ENCODE assay signal across 14 mouse cellular contexts in the genomic region with DNA sequence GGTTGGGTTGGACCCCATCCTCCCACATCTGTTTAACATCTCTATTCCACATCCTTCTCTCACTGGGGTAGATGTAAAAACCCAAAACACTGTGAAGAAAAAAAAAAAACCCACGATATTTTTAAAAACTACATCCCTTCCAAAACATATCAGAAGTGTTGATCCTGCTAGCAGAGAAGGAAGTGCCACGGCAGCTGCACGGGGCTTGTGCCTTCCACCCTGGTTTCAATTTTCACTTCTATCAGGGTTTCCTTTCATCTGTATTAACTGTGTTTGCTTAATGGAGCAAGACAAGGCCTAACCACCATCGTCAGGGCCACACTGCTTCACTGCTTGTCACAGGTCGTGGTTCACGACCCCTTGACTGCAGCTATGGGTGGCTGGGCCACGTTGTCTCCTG. TPM values are rescaled to one million over a fixed set of nuclear protein-coding genes. Genes with fewer than 3 reads are reported as not detected.
DNase-seq lines count a peak whose midpoint lies in the region; ATAC-seq and TF ChIP-seq lines count a peak whose summit lies in the region.
"Had no signal": no experiment of that assay in that cellular context is flagged by ENCODE, and none has a peak within 500 bp of the region (broad histone marks: within the 10 kb centered on the region; RNA-seq: fewer than 3 reads in every experiment).

No protein-coding gene starts in this region.

- peak; percentile 79 for DNase-seq in kidney, postnatal 0 days (ENCODE audit: low spot score)
- DNase-seq in kidney, adult 18-20 months = no peak
- peak; percentile 93 for DNase-seq in CH12.LX (ENCODE audit: extremely low read depth)
- DNase-seq in induced T-regulatory cell, adult 2 months (ENCODE audit: low read depth) = peak; percentile 84
- DNase-seq in spleen, postnatal 36 days (ENCODE audit: low spot score in 2 of 2) = peak; percentile 72 to 78
- no peak for DNase-seq in left cerebral cortex, postnatal 14 days (ENCODE audit: low spot score in 2 of 2)
- no peak for DNase-seq in layer of hippocampus, postnatal 36 days
- DNase-seq in testis, postnatal 14 days (ENCODE audit: low spot score) = no peak
- DNase-seq: cerebellum, postnatal 36 days; gastrocnemius, postnatal 36 days; heart, postnatal 4 days; lung, postnatal 10 days; right cerebral cortex, postnatal 25 days had no signal

- H3K4me2 ChIP-seq in kidney, postnatal 0 days (ENCODE audit: low read length) = no peak overlapping the region; the same call in 1 of the 2 replicates
- peak overlapping the region; percentile 53 for H3K4me2 ChIP-seq in CH12.LX (ENCODE audit: insufficient read depth, low read depth, poor library complexity, severe bottlenecking)
- H3K4me2 ChIP-seq: limb, embryonic 15.5 days had no signal

- H3K27ac ChIP-seq in kidney, postnatal 0 days = 0 out of 2 replicates have a peak overlapping the region, but pooled peaks have one; percentile 6
- peak overlapping the region; percentile 95 for H3K27ac ChIP-seq in CH12.LX (ENCODE audit: insufficient read depth, low read depth)
- H3K27ac ChIP-seq: limb, embryonic 15.5 days had no signal

- no peak overlapping the region for H3K9ac ChIP-seq in kidney, postnatal 0 days (ENCODE audit: low read depth, low read length)
- peak overlapping the region; percentile 51 for H3K9ac ChIP-seq in CH12.LX (ENCODE audit: insufficient read depth, low read depth)
- H3K9ac ChIP-seq: limb, embryonic 15.5 days had no signal

- WGBS in kidney, postnatal 0 days = 6% methylated on average over 7 of the region's 7 CpGs

- TF ChIP-seq RAD21 in CH12.LX (IDR thresholded peaks at IDR 0.05; ENCODE audit: low read depth, low read length) = no peak; the same call in none of the 2 replicates

- H3K79me2 ChIP-seq in CH12.LX (replicated peaks; ENCODE audit: control insufficient read depth, extremely low read depth, insufficient read depth, poor library complexity, severe bottlenecking) = peaks cover 51% of the 10 kb centered on the region

- no peaks in the 10 kb centered on the region for H3K9me3 ChIP-seq in kidney, postnatal 0 days (replicated peaks; ENCODE audit: low read length)
- no peaks in the 10 kb centered on the region for H3K9me3 ChIP-seq in CH12.LX (replicated peaks; ENCODE audit: low read length)
- H3K9me3 ChIP-seq: limb, embryonic 15.5 days had no signal

- H3K36me3 ChIP-seq in kidney, postnatal 0 days (ENCODE audit: insufficient read depth, low read length) = no peaks in the 10 kb centered on the region
- peaks cover 24 to 39% of the 10 kb centered on the region in 2 experiments for H3K36me3 ChIP-seq in CH12.LX (replicated peaks in 1 of 2; ENCODE audit: control insufficient read depth in 1 of 2, insufficient read depth in 1 of 2, low read length in 1 of 2)
- H3K36me3 ChIP-seq: limb, embryonic 15.5 days had no signal

- in situ Hi-C loops in CH12.LX (cut with MboI; ENCODE audit: low pct_ligation_motif_present, low pct_unique_long_range_greater_than_20kb, low sequenced_read_pairs) = no loop called here

- no peaks in the 10 kb centered on the region for H3K4me1 ChIP-seq in kidney, postnatal 0 days (replicated peaks; ENCODE audit: insufficient read depth, low read length)
- H3K4me1 ChIP-seq in CH12.LX (ENCODE audit: control insufficient read depth in 1 of 2, insufficient read depth in 2 of 2) = peaks cover 35 to 98% of the 10 kb centered on the region in 2 experiments

- intact Hi-C loops in left cerebral cortex, postnatal 14 days (cut with DNase I) = no loop called here

- TF ChIP-seq EP300 in CH12.LX (IDR thresholded peaks at IDR 0.05; ENCODE audit: low read length) = peak; percentile 96

- no peak; the same call in 1 of the 2 replicates for TF ChIP-seq POLR2A in CH12.LX (IDR thresholded peaks at IDR 0.05; ENCODE audit: low read depth, low read length)

- no peak for TF ChIP-seq CTCF in kidney, postnatal 0 days (IDR thresholded peaks at IDR 0.05; ENCODE audit: low read depth)
- TF ChIP-seq CTCF in CH12.LX (conservative IDR thresholded peaks at IDR 0.05 in 1 of 2, IDR thresholded peaks at IDR 0.05 in 1 of 2; ENCODE audit: low read depth in 2 of 2, low read length in 2 of 2) = no peak

- no peak overlapping the region for H3K4me3 ChIP-seq in kidney, postnatal 0 days (replicated peaks; ENCODE audit: low read depth, low read length)
- peak overlapping the region in 1 of 3 experiments; percentile 33 for H3K4me3 ChIP-seq in CH12.LX (replicated peaks in 1 of 3; ENCODE audit: low read depth in 2 of 3, low read length in 2 of 3, poor library complexity in 1 of 3)
- H3K4me3 ChIP-seq: limb, embryonic 15.5 days had no signal

- dilution Hi-C loops in CH12.LX (cut with MboI; ENCODE audit: extremely low pct_ligation_motif_present, extremely low pct_unique_long_range_greater_than_20kb, low sequenced_read_pairs) = no loop called here

- no peak for ATAC-seq in kidney, postnatal 0 days (replicated peaks; ENCODE audit: low FRiP score, low read depth)

- no peaks in the 10 kb centered on the region for H3K27me3 ChIP-seq in kidney, postnatal 0 days (ENCODE audit: insufficient read depth, low read length)
- H3K27me3 ChIP-seq in CH12.LX (replicated peaks) = no peaks in the 10 kb centered on the region

TF ChIP-seq in CH12.LX, 34 proteins besides CTCF, POLR2A, EP300 and RAD21 (continues in another document):
- TF ChIP-seq USF1 (IDR thresholded peaks at IDR 0.05; ENCODE audit: low read depth, low read length) = no peak
- TF ChIP-seq BHLHE40 (IDR thresholded peaks at IDR 0.05; ENCODE audit: low read depth, low read length) = peak; percentile 99
- TF ChIP-seq ETS1 (conservative IDR thresholded peaks at IDR 0.05; ENCODE audit: low read depth, low read length) = peak; percentile 96
- peak; percentile 92 for TF ChIP-seq MAX (IDR thresholded peaks at IDR 0.05; ENCODE audit: low read length)
- no peak; the same call in 1 of the 2 replicates for TF ChIP-seq RCOR1 (conservative IDR thresholded peaks at IDR 0.05; ENCODE audit: low read depth, low read length)
- TF ChIP-seq KAT2A (IDR thresholded peaks at IDR 0.05; ENCODE audit: insufficient replicate concordance, low read length) = no peak
- TF ChIP-seq TBP (conservative IDR thresholded peaks at IDR 0.05; ENCODE audit: low read depth, low read length) = peak; percentile 53; the same call in 1 of the 2 replicates
- 0 out of 2 replicates have a peak, but pooled peaks have one; percentile 50 for TF ChIP-seq POLR2AphosphoS2 (IDR thresholded peaks at IDR 0.05; ENCODE audit: low read depth, low read length)
- TF ChIP-seq JUN (IDR thresholded peaks at IDR 0.05; ENCODE audit: insufficient read depth, low read depth, low read length) = peak; percentile 62
- peak; percentile 79; the same call in 1 of the 2 replicates for TF ChIP-seq MAZ (IDR thresholded peaks at IDR 0.05; ENCODE audit: low read depth, low read length)
- peak; percentile 82; the same call in 1 of the 2 replicates for TF ChIP-seq SIN3A (IDR thresholded peaks at IDR 0.05; ENCODE audit: low read length)
- TF ChIP-seq NELFE (IDR thresholded peaks at IDR 0.05; ENCODE audit: low read depth, low read length) = no peak
- no peak for TF ChIP-seq ZKSCAN1 (IDR thresholded peaks at IDR 0.05; ENCODE audit: borderline replicate concordance, low read depth, low read length)
- TF ChIP-seq ZC3H11A (IDR thresholded peaks at IDR 0.05; ENCODE audit: low read depth, low read length) = no peak
- TF ChIP-seq MAFK (IDR thresholded peaks at IDR 0.05; ENCODE audit: insufficient replicate concordance, low read length) = 0 out of 2 replicates have a peak, but pooled peaks have one; percentile 35
- no peak for TF ChIP-seq NRF1 (IDR thresholded peaks at IDR 0.05; ENCODE audit: low read depth, low read length)
- peak; percentile 24 for TF ChIP-seq SMC3 (IDR thresholded peaks at IDR 0.05; ENCODE audit: low read depth, low read length)
- TF ChIP-seq E2F4 (IDR thresholded peaks at IDR 0.05; ENCODE audit: insufficient replicate concordance, low read depth, low read length) = no peak
- TF ChIP-seq USF2 (conservative IDR thresholded peaks at IDR 0.05; ENCODE audit: low read depth, low read length) = no peak
- TF ChIP-seq UBTF (IDR thresholded peaks at IDR 0.05; ENCODE audit: low read depth, low read length) = no peak
- TF ChIP-seq ELF1 (IDR thresholded peaks at IDR 0.05; ENCODE audit: low read depth, low read length) = peak; percentile 79
- TF ChIP-seq IRF4 (IDR thresholded peaks at IDR 0.05; ENCODE audit: low read depth, low read length) = peak; percentile 92
- TF ChIP-seq ZNF384 (IDR thresholded peaks at IDR 0.05; ENCODE audit: low read depth, low read length) = peak; percentile 97
- TF ChIP-seq GABPA (IDR thresholded peaks at IDR 0.05; ENCODE audit: insufficient replicate concordance, low read depth, low read length) = no peak
- peak; percentile 65; the same call in 1 of the 2 replicates for TF ChIP-seq JUND (conservative IDR thresholded peaks at IDR 0.05; ENCODE audit: low read depth, low read length)

RNA-seq across cellular contexts. Expression of a gene that starts 46.8 kb away (rescaled TPM):
- polyA plus RNA-seq in kidney, postnatal 0 days (2015; fragmentation: Nextera tagmentation; extraction: Ambion mirVana) = 66.9 and 73.2 TPM in 2 replicates
- total RNA-seq in CH12.LX (2012; rRNA removed) = 8.0 and 13.3 TPM in 2 replicates
- 3.0 and 4.5 TPM in 2 replicates for total RNA-seq in CH12.LX (2014; rRNA removed)
- polyA plus RNA-seq in CH12.LX (2012; ENCODE audit: insufficient read length, low read depth) = 9.9 and 11.5 TPM in 2 replicates
- total RNA-seq in left cerebral cortex, postnatal 14 days (2021) = 1 to 10 TPM; 1.6 to 4.4 TPM
- 1 to 10 TPM; 1.4 to 2.1 TPM for total RNA-seq in layer of hippocampus, postnatal 36 days (2021)
- total RNA-seq: gastrocnemius, postnatal 36 days; heart, postnatal 4 days had no signal

RNA-seq across cellular contexts. Expression of a gene that starts 52.9 kb away (rescaled TPM):
- polyA plus RNA-seq in kidney, postnatal 0 days (2015; fragmentation: Nextera tagmentation; extraction: Ambion mirVana) = 0.26 and 0.29 TPM in 2 replicates
- 110 and 124 TPM in 2 replicates for total RNA-seq in CH12.LX (2012; rRNA removed)
- total RNA-seq in CH12.LX (2014; rRNA removed) = 118 and 130 TPM in 2 replicates
- 238 and 243 TPM in 2 replicates for polyA plus RNA-seq in CH12.LX (2012; ENCODE audit: insufficient read length, low read depth)
- under 1 TPM; 0.21 to 0.62 TPM for total RNA-seq in left cerebral cortex, postnatal 14 days (2021)
- total RNA-seq in layer of hippocampus, postnatal 36 days (2021) = not detected

RNA-seq across cellular contexts. Expression of a gene that starts 54.2 kb away (rescaled TPM):
- polyA plus RNA-seq in kidney, postnatal 0 days (2015; fragmentation: Nextera tagmentation; extraction: Ambion mirVana) = 155 and 158 TPM in 2 replicates
- total RNA-seq in CH12.LX (2012; rRNA removed) (129 and 136 TPM in 2 replicates), CH12.LX (2014; rRNA removed) (80.3 and 84.7 TPM in 2 replicates)
- 94.6 and 109 TPM in 2 replicates for polyA plus RNA-seq in CH12.LX (2012; ENCODE audit: insufficient read length, low read depth)
- 100 to 1,000 TPM; 105 to 106 TPM for total RNA-seq in left cerebral cortex, postnatal 14 days (2021)
- total RNA-seq in layer of hippocampus, postnatal 36 days (2021) = 10 to 100 TPM; 97.9 to 99.2 TPM

RNA-seq across cellular contexts. Expression of a gene that starts 57.9 kb away (rescaled TPM):
- 0.43 and 0.64 TPM in 2 replicates for polyA plus RNA-seq in kidney, postnatal 0 days (2015; fragmentation: Nextera tagmentation; extraction: Ambion mirVana)
- total RNA-seq in CH12.LX (2012; rRNA removed) (3.1 and 3.9 TPM in 2 replicates), CH12.LX (2014; rRNA removed) (3.2 and 5.0 TPM in 2 replicates)
- 3.0 and 3.7 TPM in 2 replicates for polyA plus RNA-seq in CH12.LX (2012; ENCODE audit: insufficient read length, low read depth)
- not detected for total RNA-seq in left cerebral cortex, postnatal 14 days (2021)
- total RNA-seq in layer of hippocampus, postnatal 36 days (2021) = not detected
- total RNA-seq: gastrocnemius, postnatal 36 days had no signal

Comparison
In these comparisons a context has a peak if more than half of its experiments do, and no peak if none do; other contexts are left out.
1. DNase-seq: peak in kidney, postnatal 0 days (single experiment), CH12.LX (single experiment), induced T-regulatory cell, adult 2 months (single experiment) and spleen, postnatal 36 days (2 of 2); none in kidney, adult 18-20 months (single experiment), left cerebral cortex, postnatal 14 days (0 of 2), layer of hippocampus, postnatal 36 days (0 of 2) and testis, postnatal 14 days (single experiment).
2. RNA of a gene that starts 52.9 kb away (total RNA-seq): 110 to 130 TPM in CH12.LX; 0.21 to 0.62 TPM in left cerebral cortex, postnatal 14 days and not detected in layer of hippocampus, postnatal 36 days; every median in the first group is over 10 times any median in the second.